Mouse (Mus musculus): ENCODE measurements around the gene Pitpnm2. TPM values are rescaled to one million over a fixed set of nuclear protein-coding genes. Genes with fewer than 3 reads are reported as not detected.

Pitpnm2 gene
- total and polyA plus RNA-seq, 3 experiments: 7.0 to 22.2 TPM; not detected in 1

- no peak overlapping the region for H3K4me3 ChIP-seq (ENCODE audit: control insufficient read depth in 1 of 2, insufficient read depth in 1 of 2, low read depth in 2 of 2, low read length in 2 of 2)
- H3K4me1 ChIP-seq (ENCODE audit: control insufficient read depth in 1 of 2, insufficient read depth in 2 of 2, low read length in 2 of 2): peaks cover 4 to 15% of the 10 kb centered on the region in 2 experiments; a peak in 3 of 4 replicates
- no peak for TF ChIP-seq CHD1 (IDR thresholded peaks at IDR 0.05; ENCODE audit: low read depth, low read length)
- no peak for TF ChIP-seq POLR2A (IDR thresholded peaks at IDR 0.05; ENCODE audit: control insufficient read depth in 1 of 2, insufficient read depth in 1 of 2, low read depth in 1 of 2, low read length in 2 of 2, poor library complexity in 1 of 2)
- TF ChIP-seq SMC3 (IDR thresholded peaks at IDR 0.05; ENCODE audit: low read depth, low read length): no peak
- no peak for TF ChIP-seq ETS1 (IDR thresholded peaks at IDR 0.05; ENCODE audit: low read depth, low read length)
- no peak for TF ChIP-seq ELF1 (IDR thresholded peaks at IDR 0.05; ENCODE audit: low read depth, low read length)
- no peak for TF ChIP-seq MAFK (IDR thresholded peaks at IDR 0.05; ENCODE audit: borderline replicate concordance, low read depth, low read length)
- TF ChIP-seq ZC3H11A (IDR thresholded peaks at IDR 0.05; ENCODE audit: low read depth, low read length): no peak
- no peak for TF ChIP-seq TCF12 (IDR thresholded peaks at IDR 0.05; ENCODE audit: low read depth, low read length)
- TF ChIP-seq RCOR1 (IDR thresholded peaks at IDR 0.05; ENCODE audit: low read depth, low read length): no peak
- no peak for TF ChIP-seq ZMIZ1 (IDR thresholded peaks at IDR 0.05; ENCODE audit: low read depth, low read length)
- no peaks in the 10 kb centered on the region for H3K9me3 ChIP-seq (replicated peaks; ENCODE audit: insufficient read depth, low read length)
- H3K36me3 ChIP-seq (ENCODE audit: control insufficient read depth in 1 of 2, insufficient read depth in 2 of 2, low read length in 2 of 2): peaks cover 0 to 4% of the 10 kb centered on the region in 2 experiments; a peak in 2 of 4 replicates
- no peaks in the 10 kb centered on the region for H3K27me3 ChIP-seq (ENCODE audit: control insufficient read depth in 1 of 2, insufficient read depth in 2 of 2, low read length in 2 of 2)
- H3K79me2 ChIP-seq (ENCODE audit: control insufficient read depth, insufficient read depth, low read length, poor library complexity): no peaks in the 10 kb centered on the region
- H3K27ac ChIP-seq (ENCODE audit: control insufficient read depth, low read depth, low read length): no peak overlapping the region
- DNase-seq (ENCODE audit: low read depth, low spot score): no peak
- H3K9ac ChIP-seq (ENCODE audit: control insufficient read depth, low read depth, low read length, poor library complexity, severe bottlenecking): no peak overlapping the region
Observed at GRCm38 (mm10) chr5:124205809-124206380, 43.7 kb downstream of the Pitpnm2 start.

- H3K36me3 ChIP-seq (ENCODE audit: control insufficient read depth in 1 of 2, insufficient read depth in 2 of 2, low read length in 2 of 2): peaks cover 0 to 4% of the 10 kb centered on the region in 2 experiments; a peak in 2 of 4 replicates
- no peak overlapping the region for H3K9ac ChIP-seq (ENCODE audit: control insufficient read depth, low read depth, low read length, poor library complexity, severe bottlenecking)
- H3K27ac ChIP-seq (ENCODE audit: control insufficient read depth, low read depth, low read length): no peak overlapping the region
- no peaks in the 10 kb centered on the region for H3K9me3 ChIP-seq (replicated peaks; ENCODE audit: insufficient read depth, low read length)
- no peak for DNase-seq (ENCODE audit: low read depth, low spot score)
- H3K79me2 ChIP-seq (ENCODE audit: control insufficient read depth, insufficient read depth, low read length, poor library complexity): no peaks in the 10 kb centered on the region
- no peak overlapping the region for H3K4me3 ChIP-seq (ENCODE audit: control insufficient read depth in 1 of 2, insufficient read depth in 1 of 2, low read depth in 2 of 2, low read length in 2 of 2)
- no peak for TF ChIP-seq BHLHE40 (IDR thresholded peaks at IDR 0.05; ENCODE audit: borderline replicate concordance, low read depth, low read length)
- TF ChIP-seq TBP (IDR thresholded peaks at IDR 0.05; ENCODE audit: low read depth, low read length): no peak
- TF ChIP-seq NELFE (IDR thresholded peaks at IDR 0.05; ENCODE audit: low read depth, low read length): no peak
- TF ChIP-seq TCF12 (IDR thresholded peaks at IDR 0.05; ENCODE audit: low read depth, low read length): no peak
- TF ChIP-seq MYB (IDR thresholded peaks at IDR 0.05; ENCODE audit: low read depth, low read length): no peak
- no peak for TF ChIP-seq MXI1 (IDR thresholded peaks at IDR 0.05; ENCODE audit: low read depth, low read length)
- no peak for TF ChIP-seq SMC3 (IDR thresholded peaks at IDR 0.05; ENCODE audit: low read depth, low read length)
- TF ChIP-seq RAD21 (IDR thresholded peaks at IDR 0.05; ENCODE audit: low read depth, low read length): no peak
- TF ChIP-seq MAFK (IDR thresholded peaks at IDR 0.05; ENCODE audit: borderline replicate concordance, low read depth, low read length): no peak
- no peak for TF ChIP-seq RCOR1 (IDR thresholded peaks at IDR 0.05; ENCODE audit: low read depth, low read length)
- TF ChIP-seq ETS1 (IDR thresholded peaks at IDR 0.05; ENCODE audit: low read depth, low read length): no peak
- no peak for TF ChIP-seq ZNF384 (IDR thresholded peaks at IDR 0.05; ENCODE audit: low read depth, low read length)
- no peak for TF ChIP-seq SIN3A (IDR thresholded peaks at IDR 0.05; ENCODE audit: low read length)
- no peak for TF ChIP-seq E2F4 (IDR thresholded peaks at IDR 0.05; ENCODE audit: borderline replicate concordance, low read depth, low read length)
- no peak for TF ChIP-seq UBTF (IDR thresholded peaks at IDR 0.05; ENCODE audit: borderline replicate concordance, insufficient read depth, low read depth, low read length)
- no peak for TF ChIP-seq KAT2A (conservative IDR thresholded peaks at IDR 0.05; ENCODE audit: low read depth, low read length)
- TF ChIP-seq CHD2 (IDR thresholded peaks at IDR 0.05; ENCODE audit: low read length): no peak
- H3K4me1 ChIP-seq (ENCODE audit: control insufficient read depth in 1 of 2, insufficient read depth in 2 of 2, low read length in 2 of 2): peaks cover 4 to 15% of the 10 kb centered on the region in 2 experiments; a peak in 3 of 4 replicates
- no peaks in the 10 kb centered on the region for H3K27me3 ChIP-seq (ENCODE audit: control insufficient read depth in 1 of 2, insufficient read depth in 2 of 2, low read length in 2 of 2)
Observed at GRCm38 (mm10) chr5:124205211-124205610, 44.3 kb downstream of the Pitpnm2 start.

Measured in MEL (cell line).